Mouse (Mus musculus): ENCODE results near the gene Cfb. TPM values are rescaled to one million over a fixed set of nuclear protein-coding genes. Genes with fewer than 3 reads are reported as not detected.
"Not testable (repeated sequence)": the region's sequence is repeated elsewhere in the genome, so short reads cannot be mapped to it uniquely, and the experiment has no call there.

Gene Cfb
- polyA plus RNA-seq, 1 experiment from 2014 or later, result 1.6 TPM

DNA sequence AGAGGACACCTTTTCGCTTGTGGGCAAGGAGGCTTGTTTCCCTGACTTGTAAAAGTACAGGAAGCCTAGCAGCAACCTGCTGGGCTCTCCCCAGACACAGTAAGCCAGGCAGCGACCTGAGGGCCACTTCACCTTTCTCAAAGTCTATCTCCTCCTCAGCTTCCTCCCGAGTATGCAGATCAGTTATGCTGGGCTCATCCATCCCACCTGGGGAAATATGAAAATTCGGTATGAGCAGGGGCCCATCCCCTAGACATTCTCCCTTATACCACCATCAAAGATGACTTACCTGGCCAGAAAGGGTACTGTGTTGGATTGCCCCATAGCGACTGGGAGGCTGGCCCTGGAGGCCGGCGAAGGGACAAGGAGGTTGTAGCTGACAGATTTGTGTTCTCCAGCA lies 14.7 kb downstream of the Cfb start:
- peaks cover 15% of the 10 kb centered on the region for H3K36me3 ChIP-seq (ENCODE audit: control insufficient read depth, insufficient read depth, low read length)
- H3K9ac ChIP-seq (ENCODE audit: low read length), result no peak overlapping the region
- H3K27ac ChIP-seq (ENCODE audit: low read depth, low read length), result no peak overlapping the region
- ATAC-seq (ENCODE audit: low FRiP score) (no peak), DNase-seq (ENCODE audit: low spot score, missing footprints) (no peak)
- WGBS, result 86% methylated on average over 7 of the region's 7 CpGs
- H3K4me1 ChIP-seq (ENCODE audit: control insufficient read depth, insufficient read depth, low read length), result peaks cover 14% of the 10 kb centered on the region
- H3K4me3 ChIP-seq (ENCODE audit: low read depth, low read length), result no peak overlapping the region
- H3K27me3 ChIP-seq (ENCODE audit: control insufficient read depth, insufficient read depth, low read length), result no peaks in the 10 kb centered on the region
- no peak overlapping the region for H3K4me2 ChIP-seq
- H3K9me3 ChIP-seq (ENCODE audit: control insufficient read depth, low read length), result no peaks in the 10 kb centered on the region

DNA sequence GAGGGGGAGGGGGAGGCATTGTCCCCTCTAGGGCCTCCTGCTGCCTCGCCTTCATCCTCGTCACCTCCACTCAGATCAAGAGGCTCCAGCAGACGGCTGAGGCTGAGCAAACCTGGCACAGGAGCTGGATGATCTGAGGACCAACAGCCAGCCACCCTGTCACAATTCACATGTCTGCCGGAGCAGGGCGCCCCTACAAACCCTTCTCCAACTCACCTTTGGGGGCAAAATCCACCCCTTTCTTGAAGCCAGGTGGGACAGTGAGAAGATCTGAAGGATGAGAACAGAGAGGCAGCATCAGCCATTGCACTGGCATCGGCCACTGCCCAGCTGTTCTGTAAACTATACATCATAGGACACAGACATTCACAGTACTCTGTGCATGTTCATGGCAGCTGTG lies 15.1 kb downstream of the Cfb start:
- H3K27me3 ChIP-seq (ENCODE audit: control insufficient read depth, insufficient read depth, low read length), result no peaks in the 10 kb centered on the region
- 84% methylated on average over 6 of the region's 6 CpGs for WGBS
- no peak overlapping the region for H3K4me3 ChIP-seq (ENCODE audit: low read depth, low read length)
- ATAC-seq (ENCODE audit: low FRiP score), result no peak
- no peak overlapping the region for H3K27ac ChIP-seq (ENCODE audit: low read depth, low read length)
- H3K36me3 ChIP-seq (ENCODE audit: control insufficient read depth, insufficient read depth, low read length), result peaks cover 15% of the 10 kb centered on the region
- DNase-seq (ENCODE audit: low spot score, missing footprints), result no peak
- peaks cover 14% of the 10 kb centered on the region for H3K4me1 ChIP-seq (ENCODE audit: control insufficient read depth, insufficient read depth, low read length)
- no peak overlapping the region for H3K9ac ChIP-seq (ENCODE audit: low read length)
- no peaks in the 10 kb centered on the region for H3K9me3 ChIP-seq (ENCODE audit: control insufficient read depth, low read length)
- H3K4me2 ChIP-seq, result no peak overlapping the region

DNA sequence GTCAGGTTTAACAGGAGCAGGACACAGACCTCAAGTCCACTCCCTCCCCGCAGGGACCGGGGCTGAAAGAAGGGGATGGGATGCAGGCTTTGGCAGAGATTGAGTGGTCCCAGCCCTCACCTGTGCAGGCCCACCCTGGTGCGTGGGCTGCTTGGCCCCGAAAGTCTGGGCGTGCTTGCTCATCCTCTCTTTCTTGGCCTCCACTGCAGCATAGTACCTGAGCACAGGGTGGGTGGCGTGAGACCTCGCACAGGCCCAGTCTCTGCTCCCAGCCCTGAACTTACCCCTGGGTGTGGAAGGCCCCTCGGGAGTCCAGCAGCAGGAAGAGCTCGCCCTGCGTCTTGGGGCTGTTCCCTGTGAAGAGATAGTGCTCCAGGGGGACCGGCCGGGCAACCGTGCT lies 17.4 kb downstream of the Cfb start:
- Histone ChIP-seq H3K4me1 (ENCODE audit: control insufficient read depth, insufficient read depth, low read length) (peaks cover 4% of the 10 kb centered on the region; the same call in 1 of the 2 replicates), H3K27me3 (ENCODE audit: control insufficient read depth, insufficient read depth, low read length) (no peaks in the 10 kb centered on the region), H3K36me3 (ENCODE audit: control insufficient read depth, insufficient read depth, low read length) (peaks cover 18% of the 10 kb centered on the region), H3K9ac (ENCODE audit: low read length) (no peak overlapping the region), H3K4me2 (no peak overlapping the region), H3K9me3 (ENCODE audit: control insufficient read depth, low read length) (no peaks in the 10 kb centered on the region), H3K27ac (ENCODE audit: low read depth, low read length) (no peak overlapping the region), H3K4me3 (ENCODE audit: low read depth, low read length) (no peak overlapping the region)
- 93% methylated on average over 13 of the region's 13 CpGs for WGBS
- DNase-seq (ENCODE audit: low spot score, missing footprints), result no peak
- no peak for ATAC-seq (ENCODE audit: low FRiP score)

DNA sequence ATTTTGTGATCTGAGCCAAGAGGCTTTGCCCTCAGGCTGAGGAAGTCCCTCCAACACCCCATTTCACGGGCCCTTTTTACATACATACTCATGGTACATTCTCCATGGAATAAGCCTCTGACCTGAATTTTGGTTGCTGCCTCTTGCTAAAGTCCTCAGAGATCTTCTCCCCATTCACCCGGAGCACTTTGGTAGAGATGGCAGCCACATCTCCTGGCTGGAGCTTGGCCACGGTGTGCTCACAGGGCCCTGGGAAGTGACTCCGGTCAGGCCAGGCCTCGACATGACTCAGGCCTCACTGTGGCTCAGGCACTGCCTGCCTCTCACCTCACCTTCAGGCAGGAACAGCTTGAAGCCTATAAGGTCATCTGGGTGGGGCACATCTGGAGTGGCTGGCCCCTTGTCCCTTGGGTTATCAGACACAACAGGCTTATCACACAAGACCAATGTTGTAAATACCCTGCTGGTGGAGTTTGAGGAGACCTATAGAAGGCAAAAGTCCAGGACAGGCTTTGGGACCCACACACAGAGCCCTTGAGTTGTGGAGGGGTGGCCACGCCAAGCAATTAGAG lies 21.5 kb downstream of the Cfb start:
- DNase-seq (ENCODE audit: low spot score, missing footprints), result peak; percentile 82
- H3K36me3 ChIP-seq (ENCODE audit: control insufficient read depth, insufficient read depth, low read length), result peaks cover 12% of the 10 kb centered on the region
- no peaks in the 10 kb centered on the region for H3K27me3 ChIP-seq (ENCODE audit: control insufficient read depth, insufficient read depth, low read length)
- H3K27ac ChIP-seq (ENCODE audit: low read depth, low read length), result no peak overlapping the region
- H3K4me1 ChIP-seq (ENCODE audit: control insufficient read depth, insufficient read depth, low read length), result peaks cover 14% of the 10 kb centered on the region
- no peak overlapping the region for H3K4me3 ChIP-seq (ENCODE audit: low read depth, low read length)
- ATAC-seq (ENCODE audit: low FRiP score), result no peak
- WGBS, result 89% methylated on average over 6 of the region's 6 CpGs
- no peaks in the 10 kb centered on the region for H3K9me3 ChIP-seq (ENCODE audit: control insufficient read depth, low read length)
- H3K9ac ChIP-seq (ENCODE audit: low read length), result no peak overlapping the region
- H3K4me2 ChIP-seq, result no peak overlapping the region

DNA sequence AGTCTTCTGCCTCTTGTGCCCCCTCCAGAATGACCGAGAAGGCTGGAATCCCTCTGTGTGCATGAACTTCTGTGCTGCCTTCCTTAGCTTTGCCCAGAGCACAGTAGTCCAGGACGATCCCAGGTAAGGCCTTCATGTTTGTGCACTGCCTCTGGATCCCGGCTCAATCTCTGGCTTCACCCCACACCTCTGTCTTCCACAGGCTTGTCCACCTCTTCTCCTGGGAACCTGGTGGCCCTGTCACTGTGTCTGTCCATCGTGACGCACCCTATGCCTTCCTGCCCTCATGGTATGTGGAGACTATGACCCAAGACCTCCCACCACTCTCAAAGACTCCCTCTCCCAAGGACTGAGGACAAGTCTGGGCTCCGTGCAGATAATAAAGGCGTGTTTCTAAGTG lies 23.5 kb downstream of the Cfb start:
- Histone ChIP-seq H3K27ac (ENCODE audit: low read depth, low read length) (no peak overlapping the region), H3K4me2 (no peak overlapping the region), H3K36me3 (ENCODE audit: control insufficient read depth, insufficient read depth, low read length) (peaks cover 4% of the 10 kb centered on the region), H3K27me3 (ENCODE audit: control insufficient read depth, insufficient read depth, low read length) (no peaks in the 10 kb centered on the region), H3K4me3 (ENCODE audit: low read depth, low read length) (no peak overlapping the region), H3K9me3 (ENCODE audit: control insufficient read depth, low read length) (no peaks in the 10 kb centered on the region), H3K4me1 (ENCODE audit: control insufficient read depth, insufficient read depth, low read length) (peaks cover 17% of the 10 kb centered on the region), H3K9ac (ENCODE audit: low read length) (no peak overlapping the region)
- DNase-seq (ENCODE audit: low spot score, missing footprints), result no peak
- no peak for ATAC-seq (ENCODE audit: low FRiP score)
- WGBS, result 88% methylated on average over 7 of the region's 7 CpGs

DNA sequence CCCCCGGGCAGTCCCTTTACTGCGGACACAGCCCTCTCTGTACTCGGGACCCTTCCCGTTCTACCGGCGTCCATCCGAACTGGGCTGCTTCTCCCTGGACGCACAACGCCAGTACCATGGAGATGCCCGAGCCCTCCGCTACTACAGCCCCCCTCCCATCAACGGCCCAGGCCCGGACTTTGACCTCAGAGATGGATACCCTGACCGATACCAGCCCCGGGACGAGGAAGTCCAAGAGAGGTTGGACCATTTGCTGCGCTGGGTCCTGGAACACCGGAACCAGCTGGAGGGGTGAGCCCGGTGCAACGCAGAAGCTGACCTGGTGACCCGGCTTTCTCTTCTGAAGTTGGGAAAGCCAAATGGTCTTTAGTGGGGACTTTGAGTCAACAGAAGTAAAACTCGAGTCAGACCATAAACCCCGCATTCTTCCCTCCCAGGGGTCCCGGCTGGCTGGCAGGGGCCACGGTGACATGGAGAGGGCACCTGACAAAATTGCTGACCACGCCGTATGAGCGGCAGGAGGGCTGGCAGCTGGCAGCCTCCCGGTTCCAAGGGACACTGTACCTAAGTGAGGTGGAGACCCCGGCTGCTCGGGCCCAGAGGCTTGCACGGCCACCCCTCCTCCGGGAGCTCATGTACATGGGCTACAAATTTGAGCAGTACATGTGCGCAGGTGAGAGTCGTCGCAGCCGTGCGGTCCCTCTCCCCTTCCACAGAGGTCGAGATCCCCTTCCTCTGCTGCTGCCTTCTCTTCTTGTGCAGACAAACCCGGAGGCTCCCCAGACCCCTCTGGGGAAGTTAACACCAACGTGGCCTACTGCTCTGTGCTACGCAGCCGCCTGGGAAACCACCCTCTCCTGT lies 24.6 kb downstream of the Cfb start:
- peaks cover 17% of the 10 kb centered on the region for H3K4me1 ChIP-seq (ENCODE audit: control insufficient read depth, insufficient read depth, low read length)
- WGBS, result 43% methylated on average over 43 of the region's 43 CpGs
- peak; percentile 28 for ATAC-seq (ENCODE audit: low FRiP score)
- no peaks in the 10 kb centered on the region for H3K9me3 ChIP-seq (ENCODE audit: control insufficient read depth, low read length)
- H3K36me3 ChIP-seq (ENCODE audit: control insufficient read depth, insufficient read depth, low read length), result peaks cover 4% of the 10 kb centered on the region
- H3K9ac ChIP-seq (ENCODE audit: low read length), result peak overlapping the region; percentile 75
- peak; percentile 56 for DNase-seq (ENCODE audit: low spot score, missing footprints)
- no peaks in the 10 kb centered on the region for H3K27me3 ChIP-seq (ENCODE audit: control insufficient read depth, insufficient read depth, low read length)
- H3K4me2 ChIP-seq, result peak overlapping the region; percentile 98
- peak overlapping the region; percentile 83 for H3K4me3 ChIP-seq (ENCODE audit: low read depth, low read length)
- H3K27ac ChIP-seq (ENCODE audit: low read depth, low read length), result no peak overlapping the region

DNA sequence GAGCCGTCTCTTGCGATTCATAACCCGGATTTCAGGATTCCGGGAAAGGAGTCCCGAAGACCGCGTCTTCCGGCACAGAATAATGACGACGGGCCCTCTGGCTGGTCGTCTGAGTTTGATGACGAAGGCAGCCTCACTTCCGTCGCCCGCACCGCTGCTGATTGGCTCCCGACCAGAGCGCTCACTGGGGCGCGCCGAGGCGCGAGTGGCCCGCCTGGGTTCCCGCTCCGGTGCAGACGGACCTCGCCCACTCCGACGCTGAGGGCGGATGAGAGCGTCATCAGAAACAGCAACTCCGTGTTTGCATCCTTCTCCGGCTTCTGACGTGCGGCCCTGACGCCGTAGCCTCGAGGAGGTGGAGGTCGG lies 25.5 kb downstream of the Cfb start, which contains the start of the genes Stk19 and Dxo:
Stk19 (minus strand) TSS at position 90 of the 366 bp plus-strand sequence.
Dxo (plus strand) TSS at position 164 of the 366 bp plus-strand sequence.
- peaks cover 4% of the 10 kb centered on the region for H3K36me3 ChIP-seq (ENCODE audit: control insufficient read depth, insufficient read depth, low read length)

DNA sequence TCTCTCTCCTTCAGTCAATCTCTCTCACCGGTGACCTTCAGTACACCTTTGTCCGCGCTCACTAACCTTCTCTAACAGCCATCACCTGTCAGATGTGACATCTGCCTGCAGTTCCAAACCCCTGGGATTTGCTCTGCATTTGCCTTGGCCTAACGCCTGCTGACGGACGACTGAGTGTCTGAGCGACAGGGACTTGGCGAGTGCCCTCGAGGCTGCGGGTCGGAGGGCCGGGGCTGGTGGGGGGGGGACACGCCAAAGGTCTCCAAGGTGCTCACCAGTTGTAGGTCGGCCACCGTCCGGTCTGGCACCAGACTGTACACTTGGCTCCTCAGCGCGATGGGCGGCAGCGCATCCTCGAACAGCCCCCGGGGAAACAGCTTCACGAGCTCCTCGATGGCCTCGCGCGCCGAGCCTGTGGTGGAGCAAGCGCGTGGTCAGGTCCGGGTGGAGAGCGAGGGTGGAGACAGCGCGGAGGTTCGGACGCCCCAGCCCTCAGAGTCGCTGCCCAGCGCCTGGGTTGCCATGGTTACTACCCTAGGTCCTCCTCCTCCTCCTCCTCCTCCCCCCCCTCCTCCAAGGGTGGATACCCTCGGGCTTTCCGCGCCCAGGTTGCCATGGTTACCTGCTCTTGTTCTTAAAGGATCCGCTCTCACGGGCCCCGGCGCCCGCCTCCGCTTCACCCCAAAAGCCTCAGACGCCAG lies 26.0 kb downstream of the Cfb start:
- H3K27ac ChIP-seq (ENCODE audit: low read depth, low read length), result peak overlapping the region; percentile 49
- 4% methylated on average over 48 of the region's 48 CpGs for WGBS
- H3K4me3 ChIP-seq (ENCODE audit: low read depth, low read length), result peak overlapping the region; percentile 83
- DNase-seq (ENCODE audit: low spot score, missing footprints), result peak; percentile 88
- ATAC-seq (ENCODE audit: low FRiP score), result peak; percentile 92
- peak overlapping the region; percentile 96 for H3K4me2 ChIP-seq
- H3K9ac ChIP-seq (ENCODE audit: low read length), result peak overlapping the region; percentile 75
- peaks cover 17% of the 10 kb centered on the region for H3K4me1 ChIP-seq (ENCODE audit: control insufficient read depth, insufficient read depth, low read length)
- no peaks in the 10 kb centered on the region for H3K27me3 ChIP-seq (ENCODE audit: control insufficient read depth, insufficient read depth, low read length)
- H3K36me3 ChIP-seq (ENCODE audit: control insufficient read depth, insufficient read depth, low read length), result peaks cover 4% of the 10 kb centered on the region
- no peaks in the 10 kb centered on the region for H3K9me3 ChIP-seq (ENCODE audit: control insufficient read depth, low read length)

More for the DNA sequence above, 25.5 kb downstream of the Cfb start, which contains the start of the genes Stk19 and Dxo:
- ATAC-seq (ENCODE audit: low FRiP score) (peak; percentile 94), DNase-seq (ENCODE audit: low spot score, missing footprints) (peak; percentile 99)
- no peaks in the 10 kb centered on the region for H3K9me3 ChIP-seq (ENCODE audit: control insufficient read depth, low read length)
- peak within 1 kb of the TSS; percentile 98 for H3K4me2 ChIP-seq
- H3K27ac ChIP-seq (ENCODE audit: low read depth, low read length), result peak within 1 kb of the TSS; percentile 49
- H3K9ac ChIP-seq (ENCODE audit: low read length), result peak within 1 kb of the TSS; percentile 75
- no peaks in the 10 kb centered on the region for H3K27me3 ChIP-seq (ENCODE audit: control insufficient read depth, insufficient read depth, low read length)
- H3K4me3 ChIP-seq (ENCODE audit: low read depth, low read length), result peak within 1 kb of the TSS; percentile 83
- peaks cover 17% of the 10 kb centered on the region for H3K4me1 ChIP-seq (ENCODE audit: control insufficient read depth, insufficient read depth, low read length)
- WGBS, result under 1% methylated on average over 40 of the region's 40 CpGs

DNA sequence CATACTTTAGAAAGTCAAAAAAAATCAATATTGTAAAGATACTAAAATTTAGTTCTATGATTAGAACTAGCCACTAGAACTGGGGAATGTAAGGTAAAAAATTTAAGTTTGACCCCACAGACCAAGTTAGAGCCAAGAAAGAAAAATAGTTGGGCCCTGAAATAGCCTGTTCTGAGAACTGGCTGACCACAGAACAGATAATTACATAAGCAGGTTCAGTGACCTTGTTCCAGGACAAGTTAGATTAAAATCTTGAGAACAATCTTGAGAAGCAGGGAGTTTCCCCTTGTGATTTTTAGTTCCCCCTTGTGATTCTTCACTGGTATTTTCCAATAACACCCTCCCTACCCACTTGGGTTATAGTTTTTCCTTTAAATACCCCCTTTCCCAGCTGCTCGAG lies 31.5 kb downstream of the Cfb start:
- H3K9ac ChIP-seq (ENCODE audit: low read length); ATAC-seq (ENCODE audit: low FRiP score); H3K36me3 ChIP-seq (ENCODE audit: control insufficient read depth, insufficient read depth, low read length); H3K27me3 ChIP-seq (ENCODE audit: control insufficient read depth, insufficient read depth, low read length); H3K4me2 ChIP-seq; H3K9me3 ChIP-seq (ENCODE audit: control insufficient read depth, low read length); DNase-seq (ENCODE audit: low spot score, missing footprints); H3K4me3 ChIP-seq (ENCODE audit: low read depth, low read length); H3K27ac ChIP-seq (ENCODE audit: low read depth, low read length); H3K4me1 ChIP-seq (ENCODE audit: control insufficient read depth, insufficient read depth, low read length): not testable (repeated sequence)
- 83% methylated on average over 1 of the region's 1 CpGs for WGBS
